In the genomic region with DNA sequence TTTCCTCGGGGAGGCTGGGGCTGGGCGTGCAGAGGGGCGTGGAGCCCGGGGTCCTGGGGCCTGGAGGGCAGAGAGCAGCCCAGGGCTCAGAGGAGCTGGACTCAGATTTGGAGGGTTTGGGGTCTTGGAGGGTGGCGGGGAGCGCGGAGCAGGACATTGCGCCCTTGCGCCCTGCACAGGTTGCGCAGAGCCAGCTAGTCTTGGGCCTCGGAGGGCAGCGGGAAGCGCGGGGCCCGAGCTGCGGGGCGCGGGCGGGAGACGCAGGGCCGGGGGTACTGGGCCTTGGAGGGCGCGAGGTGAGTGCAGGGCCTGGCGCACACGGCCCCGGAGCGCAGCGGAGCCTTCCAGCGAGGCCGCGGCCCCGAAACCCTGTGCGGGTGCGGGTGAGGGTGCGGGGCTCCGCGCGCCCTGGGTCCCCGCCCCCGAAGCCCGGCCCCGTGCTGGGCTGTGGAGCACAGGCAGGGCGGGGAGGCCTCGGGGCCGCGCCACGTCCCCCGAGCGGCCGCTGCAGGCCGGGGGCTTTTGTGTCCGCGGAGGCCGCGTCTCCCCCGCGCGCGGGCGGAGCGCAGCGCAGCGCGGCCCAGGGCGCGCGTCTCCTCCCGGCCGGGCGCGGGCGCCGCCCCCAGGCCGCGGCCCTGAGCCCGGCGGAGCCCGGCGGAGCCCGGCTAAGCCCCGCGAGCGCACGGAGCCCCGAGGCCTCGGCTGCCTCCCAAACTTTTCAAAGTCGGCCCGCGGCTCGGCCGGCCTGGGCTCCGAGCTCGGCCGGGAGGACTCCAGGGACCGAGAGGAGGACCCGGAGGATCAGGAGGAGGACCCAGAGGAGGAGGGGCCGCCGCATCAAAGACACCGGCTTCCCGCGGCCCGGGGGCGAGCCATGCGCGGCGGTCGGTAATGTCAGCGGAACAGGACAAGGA, we compare ENCODE assay signal across 7 mouse cellular contexts. TPM values are rescaled to one million over a fixed set of nuclear protein-coding genes. Genes with fewer than 3 reads are reported as not detected.
DNase-seq lines count a peak whose midpoint lies in the region; ATAC-seq lines count a peak whose summit lies in the region.

A gene (plus strand): TSS at position 625 of the 914 bp plus-strand sequence.

- no peaks in the 10 kb centered on the region for H3K36me3 ChIP-seq in hindbrain, embryonic 16.5 days (ENCODE audit: control insufficient read depth, insufficient read depth, low read length)
- peaks cover 14% of the 10 kb centered on the region; the same call in 1 of the 2 replicates for H3K36me3 ChIP-seq in limb, embryonic 12.5 days
- H3K36me3 ChIP-seq in midbrain, embryonic 15.5 days (replicated peaks) = no peaks in the 10 kb centered on the region

- DNase-seq in adrenal gland, postnatal 36 days = peak; percentile 61 to 73
- peak; percentile 33 to 49 for DNase-seq in cerebellum, postnatal 4 days (ENCODE audit: low spot score in 2 of 2)
- DNase-seq in gastrocnemius, postnatal 10 days = peak; percentile 60
- peak; percentile 77 for DNase-seq in testis, postnatal 10 days (ENCODE audit: low spot score)

- H3K4me2 ChIP-seq in hindbrain, embryonic 16.5 days (ENCODE audit: low read length) = peak within 1 kb of the TSS; percentile 98
- peak within 1 kb of the TSS; percentile 88 for H3K4me2 ChIP-seq in limb, embryonic 12.5 days
- peak within 1 kb of the TSS; percentile 89 for H3K4me2 ChIP-seq in midbrain, embryonic 15.5 days

- no peaks in the 10 kb centered on the region for H3K27me3 ChIP-seq in hindbrain, embryonic 16.5 days (replicated peaks; ENCODE audit: control insufficient read depth, insufficient read depth, low read length)
- no peaks in the 10 kb centered on the region for H3K27me3 ChIP-seq in limb, embryonic 12.5 days
- H3K27me3 ChIP-seq in midbrain, embryonic 15.5 days (replicated peaks) = no peaks in the 10 kb centered on the region

- peak within 1 kb of the TSS; percentile 95 for H3K9ac ChIP-seq in hindbrain, embryonic 16.5 days (ENCODE audit: low read depth, low read length)
- H3K9ac ChIP-seq in limb, embryonic 12.5 days (replicated peaks) = peak within 1 kb of the TSS; percentile 98
- H3K9ac ChIP-seq in midbrain, embryonic 15.5 days = peak within 1 kb of the TSS; percentile 84

- peaks cover 19% of the 10 kb centered on the region for H3K4me1 ChIP-seq in hindbrain, embryonic 16.5 days (ENCODE audit: control insufficient read depth, insufficient read depth, low read depth, low read length)
- H3K4me1 ChIP-seq in limb, embryonic 12.5 days (replicated peaks) = peaks cover 15% of the 10 kb centered on the region
- peaks cover 24% of the 10 kb centered on the region for H3K4me1 ChIP-seq in midbrain, embryonic 15.5 days

- H3K4me3 ChIP-seq in hindbrain, embryonic 16.5 days (ENCODE audit: low read length) = peak within 1 kb of the TSS; percentile 89
- H3K4me3 ChIP-seq in limb, embryonic 12.5 days (replicated peaks) = peak within 1 kb of the TSS; percentile 82
- H3K4me3 ChIP-seq in midbrain, embryonic 15.5 days = peak within 1 kb of the TSS; percentile 86

- H3K27ac ChIP-seq in hindbrain, embryonic 16.5 days (ENCODE audit: low read depth, low read length) = peak within 1 kb of the TSS; percentile 89
- peak within 1 kb of the TSS; percentile 95 for H3K27ac ChIP-seq in limb, embryonic 12.5 days
- H3K27ac ChIP-seq in midbrain, embryonic 15.5 days = peak within 1 kb of the TSS; percentile 84

- ATAC-seq in hindbrain, embryonic 16.5 days = peak; percentile 88
- peak; percentile 83 for ATAC-seq in limb, embryonic 12.5 days (ENCODE audit: insufficient number of reproducible peaks, insufficient read depth, low FRiP score, low TSS enrichment, low read depth)
- peak; percentile 87 for ATAC-seq in midbrain, embryonic 15.5 days (replicated peaks)

- no peaks in the 10 kb centered on the region for H3K9me3 ChIP-seq in hindbrain, embryonic 16.5 days (ENCODE audit: control insufficient read depth, low read length)
- H3K9me3 ChIP-seq in limb, embryonic 12.5 days = no peaks in the 10 kb centered on the region
- H3K9me3 ChIP-seq in midbrain, embryonic 15.5 days = no peaks in the 10 kb centered on the region

- under 1% methylated on average over 101 of the region's 108 CpGs for WGBS in hindbrain, embryonic 16.5 days
- WGBS in limb, embryonic 12.5 days = under 1% methylated on average over 103 of the region's 108 CpGs
- under 1% methylated on average over 107 of the region's 108 CpGs for WGBS in midbrain, embryonic 15.5 days

RNA-seq across cellular contexts. Expression of the gene that starts here (rescaled TPM):
- 1 to 10 TPM; 3.7 to 4.3 TPM for total RNA-seq in adrenal gland, postnatal 36 days (2021)
- total RNA-seq in gastrocnemius, postnatal 10 days (2021) = 1 to 10 TPM; 5.0 to 5.3 TPM
- polyA plus RNA-seq in hindbrain, embryonic 16.5 days (2015; fragmentation: Nextera tagmentation; extraction: Ambion mirVana) = 12.0 and 13.4 TPM in 2 replicates
- 11.4 and 11.5 TPM in 2 replicates for polyA plus RNA-seq in limb, embryonic 12.5 days (2016; fragmentation: Nextera tagmentation; extraction: Ambion mirVana)
- 13.8 and 15.5 TPM in 2 replicates for polyA plus RNA-seq in midbrain, embryonic 15.5 days (2015; fragmentation: Nextera tagmentation; extraction: Ambion mirVana)

Comparison
In these comparisons a context has a peak if more than half of its experiments do, and no peak if none do; other contexts are left out.
1. Peak in every context shown above with its lines: DNase-seq, ATAC-seq, H3K4me3 ChIP-seq and H3K27ac ChIP-seq.